Mouse (Mus musculus) liver, embryonic 15.5 days (tissue): ENCODE measurements around the gene Ube2l6. TPM values are rescaled to one million over a fixed set of nuclear protein-coding genes. Genes with fewer than 3 reads are reported as not detected.
"Not testable (repeated sequence)": the region's sequence is repeated elsewhere in the genome, so short reads cannot be mapped to it uniquely, and the experiment has no call there.

Source experiments
- ATAC-seq: fragments of 200-750 bp; cut with Nextera tagmentation; 2 replicates; pipeline ENCODE4 v1.8.0; 2017; ENCODE audit warnings: moderate number of reproducible peaks, mild to moderate bottlenecking, moderate library complexity; ENCODE audit not compliant: insufficient read depth
- H3K27ac ChIP-seq: fragments of 300-500 bp; sonication (generic); replicated peaks from 2 replicates; pipeline ENCODE4 v1.5.1; 2015; ENCODE audit warnings: mild to moderate bottlenecking, inconsistent platforms
- H3K27me3 ChIP-seq: fragments of 300-500 bp; sonication (generic); 2 replicates; pipeline ENCODE4 v1.6.1; 2015; ENCODE audit warnings: mild to moderate bottlenecking, inconsistent platforms
- H3K36me3 ChIP-seq: fragments of 300-500 bp; sonication (generic); replicated peaks from 2 replicates; pipeline ENCODE4 v1.6.1; 2015; ENCODE audit warnings: moderate library complexity, mild to moderate bottlenecking, inconsistent platforms
- H3K4me1 ChIP-seq: fragments of 300-500 bp; sonication (generic); replicated peaks from 2 replicates; pipeline ENCODE4 v1.6.1; 2015; ENCODE audit warnings: inconsistent platforms
- H3K4me2 ChIP-seq: fragments of 300-500 bp; sonication (generic); 2 replicates; pipeline ENCODE4 v1.6.1; 2015; ENCODE audit warnings: moderate library complexity, mild to moderate bottlenecking, inconsistent platforms
- H3K4me3 ChIP-seq: fragments of 300-500 bp; sonication (generic); replicated peaks from 2 replicates; pipeline ENCODE4 v1.5.1; 2015; ENCODE audit warnings: mild to moderate bottlenecking, inconsistent platforms
- H3K9ac ChIP-seq: fragments of 300-500 bp; sonication (generic); 2 replicates; pipeline ENCODE4 v1.6.1; 2015; ENCODE audit warnings: moderate library complexity, mild to moderate bottlenecking, inconsistent platforms
- H3K9me3 ChIP-seq: fragments of 300-500 bp; sonication (generic); replicated peaks from 2 replicates; pipeline ENCODE4 v1.6.1; 2016; ENCODE audit warnings: inconsistent platforms
- WGBS: fragments of 180-500 bp; shearing (Covaris S2); methylation state at CpG from one replicate; pipeline ENCODE4 v1.1.7; 2015; ENCODE audit warnings: mixed read lengths; ENCODE audit not compliant: insufficient replicate concordance; 5-methylcytosine and 5-hydroxymethylcytosine counted together
- polyA plus RNA-seq: library from polyadenylated mRNA; unstranded; fragments of >200 nt; fragmentation: Nextera tagmentation; extraction: Ambion mirVana; gene quantifications from 2 replicates; pipeline ENCODE4 v1.2.1, GENCODE M21; 2015

Ube2l6 gene
- polyA plus RNA-seq, 1 experiment from 2014 or later, result 533 TPM

DNA sequence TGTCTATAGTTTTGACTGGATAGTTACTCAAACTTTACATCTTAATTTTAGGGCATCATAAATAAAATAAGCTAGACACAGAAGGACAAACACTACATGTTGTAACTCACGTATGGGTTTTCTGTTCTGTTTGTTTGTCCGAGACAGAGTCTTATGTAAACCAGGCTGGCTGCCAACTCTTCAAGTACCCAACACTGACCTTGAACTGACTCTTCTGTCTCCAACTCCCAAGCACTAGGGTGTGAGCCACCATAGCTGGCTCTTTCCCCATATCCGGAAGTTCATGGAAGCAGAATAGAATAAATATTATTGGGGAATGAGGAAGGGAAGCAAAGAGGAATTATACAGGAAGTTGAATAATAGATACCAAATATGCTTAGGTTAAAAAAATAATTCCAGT, 6.1 kb upstream of the Ube2l6 start:
- H3K9me3 ChIP-seq, result peaks cover 17% of the 10 kb centered on the region; the same call in 1 of the 2 replicates
- no peak overlapping the region for H3K4me3 ChIP-seq
- H3K4me2 ChIP-seq, result 0 out of 2 replicates have a peak overlapping the region, but pooled peaks have one; percentile 18
- H3K36me3 ChIP-seq, result 0 out of 2 replicates have a peak, but pooled peaks cover 3% of the 10 kb centered on the region
- H3K27me3 ChIP-seq, result peaks cover 29% of the 10 kb centered on the region
- no peak overlapping the region for H3K27ac ChIP-seq
- no peak overlapping the region for H3K9ac ChIP-seq
- no peak for ATAC-seq
- WGBS, result 79% methylated on average over 3 of the region's 3 CpGs
- H3K4me1 ChIP-seq, result peaks cover 37% of the 10 kb centered on the region

DNA sequence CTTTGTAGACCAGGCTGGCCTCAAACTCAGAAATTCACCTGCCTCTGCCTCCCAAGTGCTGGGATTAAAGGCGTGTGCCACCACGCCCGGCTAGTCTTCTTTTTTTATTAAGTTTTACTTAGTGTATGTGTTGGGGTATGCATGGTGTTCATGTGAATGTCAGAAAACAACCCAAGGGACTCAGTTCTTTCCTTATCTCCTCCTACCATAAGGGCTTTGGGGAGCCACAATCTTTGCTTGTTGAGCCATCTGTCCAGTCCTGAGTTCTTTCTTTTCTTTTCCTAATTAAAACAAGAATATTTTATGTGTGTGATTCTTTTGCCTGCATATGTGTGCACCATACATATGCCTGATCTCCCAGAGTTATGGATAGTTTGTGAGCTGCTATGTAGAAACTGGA, 5.5 kb upstream of the Ube2l6 start:
- peaks cover 17% of the 10 kb centered on the region; the same call in 1 of the 2 replicates for H3K9me3 ChIP-seq
- H3K4me1 ChIP-seq, result peaks cover 41% of the 10 kb centered on the region
- ATAC-seq, result peak; percentile 64
- 35% methylated on average over 3 of the region's 3 CpGs for WGBS
- H3K36me3 ChIP-seq, result 0 out of 2 replicates have a peak, but pooled peaks cover 3% of the 10 kb centered on the region
- peaks cover 22% of the 10 kb centered on the region for H3K27me3 ChIP-seq
- H3K4me2 ChIP-seq, result peak overlapping the region; percentile 27
- no peak overlapping the region for H3K9ac ChIP-seq
- no peak overlapping the region for H3K4me3 ChIP-seq
- peak overlapping the region; percentile 65 for H3K27ac ChIP-seq

DNA sequence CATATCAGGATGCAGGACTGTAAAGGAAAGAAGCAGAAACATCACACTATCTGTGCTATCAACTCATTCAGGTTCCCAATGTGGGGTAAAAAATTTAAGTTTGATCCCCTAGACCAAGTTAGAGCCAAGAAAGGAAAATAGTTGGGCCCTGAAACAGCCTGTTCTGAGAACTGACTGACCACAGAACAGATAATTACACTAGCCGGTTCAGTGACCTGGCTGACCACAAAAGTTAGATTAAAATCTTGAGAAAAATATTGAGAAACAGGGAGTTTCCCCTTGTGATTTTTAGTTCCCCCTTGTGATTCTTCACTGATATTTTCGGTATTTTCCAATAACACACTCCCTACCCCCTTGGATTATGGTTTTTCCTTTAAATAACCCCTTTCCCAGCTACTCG, 4.8 kb upstream of the Ube2l6 start:
- H3K4me1 ChIP-seq, result peaks cover 39% of the 10 kb centered on the region
- 0 out of 2 replicates have a peak, but pooled peaks cover 3% of the 10 kb centered on the region for H3K36me3 ChIP-seq
- peaks cover 17% of the 10 kb centered on the region for H3K27me3 ChIP-seq
- no peak overlapping the region for H3K4me3 ChIP-seq
- WGBS, result 52% methylated on average over 3 of the region's 3 CpGs
- peaks cover 17% of the 10 kb centered on the region; the same call in 1 of the 2 replicates for H3K9me3 ChIP-seq
- H3K9ac ChIP-seq, result no peak overlapping the region
- no peak for ATAC-seq
- H3K27ac ChIP-seq, result peak overlapping the region; percentile 65
- no peak overlapping the region for H3K4me2 ChIP-seq

DNA sequence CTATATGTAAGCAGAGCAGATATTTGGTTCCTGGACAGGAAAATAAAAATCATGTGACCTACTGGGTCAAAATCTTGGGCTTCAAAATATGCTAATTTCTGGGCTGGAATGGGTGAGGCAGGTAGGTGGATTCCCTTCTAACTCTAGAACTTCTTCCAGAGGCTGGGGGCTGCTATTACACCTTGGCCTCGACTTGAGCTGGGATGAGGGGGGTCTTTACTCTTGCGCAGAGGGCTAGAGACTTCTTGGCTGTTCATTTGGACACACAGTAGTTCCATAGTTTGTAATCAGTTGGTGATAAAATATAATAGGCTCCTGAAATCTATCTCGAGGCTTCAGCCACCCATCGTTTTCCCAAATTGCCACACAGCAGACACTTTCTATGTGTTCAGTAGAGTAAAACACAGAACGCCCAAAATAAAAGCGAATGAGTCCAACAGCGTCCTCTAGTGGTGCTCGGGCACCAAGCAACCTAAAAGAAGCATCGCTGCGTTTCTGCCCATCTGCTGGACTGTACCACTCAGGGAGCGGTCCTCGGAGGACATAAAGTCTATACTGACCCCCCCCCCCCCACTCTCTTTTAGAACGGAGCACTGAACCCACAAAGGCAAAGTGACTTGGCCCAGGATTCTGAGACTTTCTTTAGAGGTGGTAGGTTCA, 665 bp upstream of the Ube2l6 start:
- no peaks in the 10 kb centered on the region for H3K27me3 ChIP-seq
- peaks cover 24% of the 10 kb centered on the region for H3K36me3 ChIP-seq
- peak overlapping the region; percentile 78 for H3K4me3 ChIP-seq
- peak; percentile 69 for ATAC-seq
- H3K27ac ChIP-seq, result peak overlapping the region; percentile 99
- H3K4me1 ChIP-seq, result peaks cover 61% of the 10 kb centered on the region
- H3K9me3 ChIP-seq, result peaks cover 17% of the 10 kb centered on the region; the same call in 1 of the 2 replicates
- WGBS, result 9% methylated on average over 13 of the region's 13 CpGs
- H3K4me2 ChIP-seq, result peak overlapping the region; percentile 89
- H3K9ac ChIP-seq, result peak overlapping the region; percentile 83

DNA sequence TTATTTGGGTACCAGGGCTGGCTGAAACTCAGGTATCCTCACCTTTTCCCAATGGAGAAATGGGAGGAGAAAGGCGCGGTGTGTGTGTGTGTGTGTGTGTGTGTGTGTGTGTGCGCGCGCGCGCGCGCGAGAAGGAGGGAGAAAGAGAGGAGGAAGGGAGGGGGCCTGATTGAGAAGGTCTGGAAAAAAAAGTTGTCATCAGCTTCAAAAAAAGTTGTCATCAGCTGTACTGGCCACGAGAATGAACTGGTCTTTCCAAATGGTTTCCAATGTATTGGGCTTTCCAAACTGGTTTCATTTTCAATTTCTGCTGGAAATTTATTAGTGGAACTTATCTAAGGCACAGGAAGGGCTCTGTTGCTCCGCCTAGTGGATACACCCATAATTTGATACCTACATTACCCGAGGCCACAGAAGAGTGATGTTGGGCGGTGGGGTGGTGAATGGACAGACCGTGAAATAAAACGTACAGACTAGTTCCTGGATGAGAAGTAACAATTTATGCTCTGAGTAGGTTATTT, 473 bp downstream of the Ube2l6 start:
- Histone ChIP-seq H3K4me1 (peaks cover 60% of the 10 kb centered on the region), H3K4me2 (peak overlapping the region; percentile 89), H3K9ac (peak overlapping the region; percentile 83), H3K9me3 (peaks cover 17% of the 10 kb centered on the region; the same call in 1 of the 2 replicates), H3K27ac (peak overlapping the region; percentile 99), H3K27me3 (no peaks in the 10 kb centered on the region), H3K4me3 (peak overlapping the region; percentile 78), H3K36me3 (peaks cover 36% of the 10 kb centered on the region)
- ATAC-seq, result peak; percentile 59
- under 1% methylated on average over 16 of the region's 16 CpGs for WGBS

DNA sequence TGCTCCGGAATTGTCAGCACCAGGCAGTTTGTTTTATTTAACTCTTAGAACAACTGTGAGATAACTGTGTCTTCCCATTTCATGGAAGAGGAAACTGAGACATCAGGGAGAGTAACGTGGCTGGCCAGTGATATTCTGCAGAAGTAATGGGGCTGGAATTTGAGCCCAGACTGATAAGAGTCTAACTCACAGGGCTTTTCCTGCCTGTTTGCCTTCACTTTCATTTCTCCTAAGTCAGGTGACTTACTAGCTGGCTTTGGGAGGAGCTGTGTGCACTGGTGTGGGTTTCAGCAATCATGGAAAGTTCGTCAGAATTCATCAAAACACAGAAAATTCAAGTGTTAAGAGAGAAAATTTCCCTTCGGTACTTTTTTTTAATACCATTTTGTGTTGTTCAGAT, 1.7 kb downstream of the Ube2l6 start:
- Histone ChIP-seq H3K27me3 (no peaks in the 10 kb centered on the region), H3K36me3 (peaks cover 48% of the 10 kb centered on the region), H3K27ac (peak overlapping the region; percentile 99), H3K9ac (peak overlapping the region; percentile 83), H3K4me3 (peak overlapping the region; percentile 78), H3K4me1 (peaks cover 55% of the 10 kb centered on the region), H3K9me3 (peaks cover 5% of the 10 kb centered on the region; the same call in 1 of the 2 replicates), H3K4me2 (peak overlapping the region; percentile 89)
- no peak; the same call in 1 of the 2 replicates for ATAC-seq
- WGBS, result 34% methylated on average over 4 of the region's 4 CpGs

DNA sequence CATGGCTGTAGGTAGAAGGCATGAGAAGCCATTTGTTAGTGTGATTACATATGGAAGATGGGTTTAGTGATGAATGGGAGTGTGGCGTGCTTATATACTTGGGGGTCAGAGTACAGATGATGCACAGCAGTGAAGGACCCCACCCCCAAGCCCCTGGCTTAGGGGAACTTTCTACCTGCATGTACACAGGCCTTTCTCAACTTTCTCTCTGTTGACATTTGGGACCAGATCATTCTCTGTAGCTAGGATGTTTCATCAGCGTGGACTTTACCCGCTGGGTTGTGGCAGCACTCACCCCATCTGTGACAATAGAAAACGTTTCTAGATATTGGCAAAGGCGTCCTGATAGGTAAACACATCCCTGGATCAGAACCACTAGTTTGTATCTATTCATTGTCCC, 2.6 kb downstream of the Ube2l6 start:
- not testable (repeated sequence) for ATAC-seq, H3K27me3 ChIP-seq, H3K9me3 ChIP-seq
- Histone ChIP-seq H3K4me2 (peak overlapping the region; percentile 89), H3K4me1 (peaks cover 63% of the 10 kb centered on the region), H3K4me3 (peak overlapping the region; percentile 78), H3K9ac (peak overlapping the region; percentile 37; the same call in 1 of the 2 replicates), H3K27ac (peak overlapping the region; percentile 99), H3K36me3 (peaks cover 54% of the 10 kb centered on the region)
- WGBS, result 66% methylated on average over 5 of the region's 5 CpGs

DNA sequence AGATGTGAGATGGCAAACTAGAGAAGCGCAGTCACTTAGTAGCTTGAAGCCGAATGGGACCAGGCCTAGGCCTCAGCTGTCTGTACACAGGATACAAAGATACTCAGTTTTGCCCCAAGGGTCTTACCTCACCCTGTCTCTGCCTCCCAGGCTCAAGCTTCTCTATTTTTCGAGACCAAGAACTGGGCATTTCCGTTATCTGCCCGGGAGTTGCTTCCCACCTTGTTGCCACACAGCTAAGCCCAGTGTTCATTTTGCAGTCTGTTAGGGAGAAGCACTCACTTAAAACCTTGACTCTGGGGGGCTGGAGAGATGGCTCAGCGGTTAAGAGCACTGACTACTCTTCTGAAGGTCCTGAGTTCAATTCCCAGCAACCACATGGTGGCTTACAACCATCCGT, 5.3 kb downstream of the Ube2l6 start:
- ATAC-seq, result no peak
- WGBS, result 86% methylated on average over 7 of the region's 7 CpGs
- no peak overlapping the region for H3K9ac ChIP-seq
- H3K4me3 ChIP-seq, result no peak overlapping the region
- peaks cover 74% of the 10 kb centered on the region for H3K4me1 ChIP-seq
- H3K9me3 ChIP-seq, result no peaks in the 10 kb centered on the region
- H3K27me3 ChIP-seq, result no peaks in the 10 kb centered on the region
- H3K27ac ChIP-seq, result peak overlapping the region; percentile 49; the same call in 1 of the 2 replicates
- H3K36me3 ChIP-seq, result peaks cover 80% of the 10 kb centered on the region
- no peak overlapping the region for H3K4me2 ChIP-seq

DNA sequence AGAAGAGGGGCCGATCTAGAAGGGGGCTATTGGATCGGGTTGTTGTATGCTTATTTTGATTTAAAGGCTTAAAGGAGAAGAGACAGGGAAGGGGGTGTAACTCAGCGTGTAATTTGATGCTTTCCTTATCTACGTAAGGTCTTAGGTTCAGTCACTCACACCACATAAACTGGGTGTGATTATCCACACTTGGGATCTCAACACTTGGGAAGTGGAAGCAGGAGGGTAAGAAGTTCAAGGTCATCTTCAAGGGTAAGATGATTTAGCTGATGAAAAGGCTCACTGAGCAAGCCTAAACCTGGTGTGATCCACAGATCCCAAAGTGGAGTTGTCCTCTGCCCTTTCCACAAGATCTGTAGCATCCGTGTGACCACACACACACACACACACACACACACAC, 7.9 kb downstream of the Ube2l6 start:
- Histone ChIP-seq H3K9me3 (no peaks in the 10 kb centered on the region), H3K27ac (no peak overlapping the region), H3K27me3 (no peaks in the 10 kb centered on the region), H3K4me2 (no peak overlapping the region), H3K9ac (no peak overlapping the region), H3K4me3 (no peak overlapping the region), H3K4me1 (peaks cover 81% of the 10 kb centered on the region), H3K36me3 (peaks cover 95% of the 10 kb centered on the region)
- ATAC-seq, result no peak
- WGBS, result 77% methylated on average over 5 of the region's 5 CpGs

DNA sequence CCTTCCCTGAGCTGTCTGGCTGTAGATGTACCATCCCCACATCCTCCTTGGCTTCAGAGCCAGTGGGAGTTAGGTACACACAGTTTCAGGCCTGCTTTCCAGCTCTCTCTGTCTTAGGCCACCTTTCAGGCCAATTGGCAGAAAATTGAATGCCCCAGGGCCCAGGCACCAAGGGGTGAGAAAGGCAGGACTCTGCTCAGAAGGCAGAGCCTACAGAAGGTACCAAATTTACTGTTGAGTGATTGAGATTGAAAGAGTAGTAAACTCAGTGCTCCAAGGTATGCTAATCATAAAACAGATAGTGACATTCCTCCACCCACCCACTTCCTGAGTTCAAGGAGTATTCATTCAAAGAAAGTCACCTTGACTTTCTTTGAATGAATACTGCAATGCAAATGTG, 10.7 kb downstream of the Ube2l6 start:
- H3K27me3 ChIP-seq, result no peaks in the 10 kb centered on the region
- H3K4me3 ChIP-seq, result no peak overlapping the region
- no peak overlapping the region for H3K9ac ChIP-seq
- peak overlapping the region; percentile 56 for H3K27ac ChIP-seq
- H3K36me3 ChIP-seq, result peaks cover 67% of the 10 kb centered on the region
- peaks cover 82% of the 10 kb centered on the region for H3K4me1 ChIP-seq
- no peaks in the 10 kb centered on the region for H3K9me3 ChIP-seq
- no peak overlapping the region for H3K4me2 ChIP-seq
- no peak for ATAC-seq

DNA sequence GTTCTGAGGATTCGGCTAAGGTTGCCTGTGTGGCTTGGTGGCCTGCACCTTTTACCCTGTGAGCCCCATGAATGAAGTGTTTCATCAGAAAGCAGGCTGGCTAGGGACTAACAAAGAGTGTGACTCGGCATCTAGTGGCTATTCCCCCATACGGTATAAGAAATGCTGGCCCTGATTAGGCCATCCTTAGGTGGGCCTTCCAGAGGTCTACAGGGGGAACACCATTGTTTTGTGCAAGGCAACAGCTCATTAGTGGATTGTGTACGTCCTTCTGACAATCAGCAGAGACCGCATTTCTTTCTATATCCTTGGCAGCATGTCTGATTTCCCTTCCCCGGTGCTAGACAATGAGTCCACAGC, 11.9 kb downstream of the Ube2l6 start:
- Histone ChIP-seq H3K9me3 (no peaks in the 10 kb centered on the region), H3K27ac (peak overlapping the region; percentile 98), H3K27me3 (peaks cover 5% of the 10 kb centered on the region; the same call in 1 of the 2 replicates), H3K4me3 (peak overlapping the region; percentile 43), H3K4me1 (peaks cover 90% of the 10 kb centered on the region), H3K9ac (peak overlapping the region; percentile 60), H3K4me2 (peak overlapping the region; percentile 79), H3K36me3 (peaks cover 56% of the 10 kb centered on the region)
- WGBS, result 69% methylated on average over 6 of the region's 6 CpGs
- no peak for ATAC-seq
